Mouse (Mus musculus): ENCODE data around the gene Stap2.

DNA sequence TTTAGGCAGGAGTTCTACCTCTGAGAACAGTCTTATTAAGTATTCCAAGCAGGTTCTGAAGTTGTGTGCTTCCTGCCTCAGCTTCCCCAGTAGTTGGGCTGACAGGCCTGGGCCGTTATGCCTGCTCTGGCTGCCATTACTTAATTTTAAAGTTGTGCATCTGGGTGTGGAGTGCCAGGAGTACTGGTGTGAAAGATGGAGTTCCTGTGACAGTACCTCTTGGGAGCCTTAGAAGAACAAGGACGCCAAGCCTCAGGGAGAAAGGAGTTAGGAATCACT is 4.5 kb upstream of the Stap2 start:
- TF ChIP-seq POLR2A (IDR thresholded peaks at IDR 0.05; ENCODE audit: extremely low read depth, insufficient read depth, low read length), result no peak
- TF ChIP-seq CTCF (IDR thresholded peaks at IDR 0.05; ENCODE audit: extremely low read depth, insufficient read depth, low read length), result no peak

Data from cortical plate, adult 2 months (tissue).